Mouse (Mus musculus): ENCODE measurements around the gene Gm16867.
"Not testable (repeated sequence)": the region's sequence is repeated elsewhere in the genome, so short reads cannot be mapped to it uniquely, and the experiment has no call there.

DNA sequence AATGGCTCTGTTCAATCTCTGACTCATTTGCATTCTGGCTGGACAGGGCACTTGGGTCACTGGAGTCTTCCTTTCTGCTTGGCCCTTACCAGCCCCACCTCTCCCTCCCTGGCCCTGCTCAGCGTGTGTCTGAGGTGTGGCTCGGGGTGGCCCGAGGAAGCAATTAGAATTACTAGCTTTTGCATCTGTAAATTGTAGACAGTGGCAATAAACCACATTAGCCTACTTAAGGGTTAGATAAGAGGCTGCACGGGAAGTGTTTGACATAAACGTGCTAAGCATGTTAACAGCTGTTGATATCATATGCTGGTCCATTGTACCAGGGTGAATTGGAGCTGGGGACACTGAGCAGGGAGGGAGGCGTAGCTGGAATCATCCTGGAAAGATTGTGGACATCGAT, 62.2 kb downstream of the Gm16867 start:
- TF ChIP-seq POLR2A (IDR thresholded peaks at IDR 0.05; ENCODE audit: low read depth, low read length); CTCF (IDR thresholded peaks at IDR 0.05; ENCODE audit: extremely low read depth, insufficient read length, insufficient replicate concordance, low read depth, low read length): not testable (repeated sequence)

All from small intestine, adult 2 months (tissue).